Mouse (Mus musculus) kidney, embryonic 16.5 days (tissue): ENCODE measurements around the gene Lingo1. TPM values are rescaled to one million over a fixed set of nuclear protein-coding genes. Genes with fewer than 3 reads are reported as not detected.

Experiments
- ATAC-seq: fragments of 200-750 bp; cut with Nextera tagmentation; 2 replicates; pipeline ENCODE4 v1.8.0; 2017; ENCODE audit warnings: moderate TSS enrichment; ENCODE audit not compliant: low FRiP score, low TSS enrichment
- H3K27ac ChIP-seq: fragments of 300-500 bp; sonication (generic); 2 replicates; pipeline ENCODE4 v1.5.1; 2014; ENCODE audit warnings: low read length
- H3K27me3 ChIP-seq: fragments of 300-500 bp; sonication (generic); 2 replicates; pipeline ENCODE4 v1.6.1; 2014; ENCODE audit warnings: low read length, control low read depth, mixed read lengths; ENCODE audit not compliant: insufficient read depth
- H3K36me3 ChIP-seq: fragments of 300-500 bp; sonication (generic); 2 replicates; pipeline ENCODE4 v1.6.1; 2014; ENCODE audit warnings: low read length, control low read depth, mixed read lengths; ENCODE audit not compliant: insufficient read depth
- H3K4me1 ChIP-seq: fragments of 300-500 bp; sonication (generic); 2 replicates; pipeline ENCODE4 v1.6.1; 2014; ENCODE audit warnings: low read length, control low read depth, mixed read lengths; ENCODE audit not compliant: insufficient read depth
- H3K4me2 ChIP-seq: fragments of 300-500 bp; sonication (generic); replicated peaks from 2 replicates; pipeline ENCODE4 v1.6.1; 2014; ENCODE audit warnings: low read depth, low read length
- H3K4me3 ChIP-seq: fragments of 300-500 bp; sonication (generic); 2 replicates; pipeline ENCODE4 v1.5.1; 2014; ENCODE audit warnings: mild to moderate bottlenecking, low read length
- H3K9ac ChIP-seq: fragments of 300-500 bp; sonication (generic); replicated peaks from 2 replicates; pipeline ENCODE4 v1.6.1; 2014; ENCODE audit warnings: low read length
- H3K9me3 ChIP-seq: fragments of 300-500 bp; sonication (generic); 2 replicates; pipeline ENCODE4 v1.6.1; 2016; ENCODE audit warnings: low read length, control low read depth
- WGBS: fragments of 180-500 bp; shearing (Covaris S2); extraction: QIAGEN DNeasy Blood & Tissue Kit; methylation state at CpG from one replicate; pipeline ENCODE4 v1.1.7; 2014; 5-methylcytosine and 5-hydroxymethylcytosine counted together
- polyA plus RNA-seq: library from polyadenylated mRNA; unstranded; fragments of >200 nt; fragmentation: Nextera tagmentation; extraction: Ambion mirVana; gene quantifications from 2 replicates; pipeline ENCODE4 v1.2.1, GENCODE M21; 2015

Lingo1 gene
- polyA plus RNA-seq, 1 experiment from 2014 or later = 3.2 TPM

DNA sequence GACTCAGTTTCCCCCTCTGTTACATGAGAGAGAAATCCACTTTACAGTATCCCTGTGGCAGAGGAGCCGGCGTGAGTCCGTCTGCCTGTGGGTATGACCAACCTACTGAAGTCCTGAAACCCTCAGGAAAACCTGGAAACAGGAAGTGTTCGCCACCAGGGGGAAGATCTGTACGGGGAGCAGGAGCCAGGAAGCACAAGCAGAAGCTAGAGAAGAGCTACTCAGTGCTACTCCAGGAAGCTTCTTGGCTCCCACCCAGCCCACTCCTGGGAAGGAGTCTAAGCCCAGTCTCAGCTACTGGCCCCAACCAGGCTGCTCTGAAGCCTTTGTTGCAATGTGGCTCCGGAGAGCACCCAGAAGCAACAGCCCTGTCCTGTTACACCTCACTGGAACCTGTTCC, 61.9 kb downstream of the Lingo1 start:
- H3K9ac ChIP-seq = no peak overlapping the region
- no peaks in the 10 kb centered on the region for H3K4me1 ChIP-seq
- no peak for ATAC-seq
- H3K36me3 ChIP-seq = no peaks in the 10 kb centered on the region
- no peak overlapping the region for H3K4me2 ChIP-seq
- no peak overlapping the region for H3K4me3 ChIP-seq
- no peak overlapping the region for H3K27ac ChIP-seq
- H3K27me3 ChIP-seq = no peaks in the 10 kb centered on the region
- H3K9me3 ChIP-seq = no peaks in the 10 kb centered on the region
- WGBS = 50% methylated on average over 6 of the region's 6 CpGs

DNA sequence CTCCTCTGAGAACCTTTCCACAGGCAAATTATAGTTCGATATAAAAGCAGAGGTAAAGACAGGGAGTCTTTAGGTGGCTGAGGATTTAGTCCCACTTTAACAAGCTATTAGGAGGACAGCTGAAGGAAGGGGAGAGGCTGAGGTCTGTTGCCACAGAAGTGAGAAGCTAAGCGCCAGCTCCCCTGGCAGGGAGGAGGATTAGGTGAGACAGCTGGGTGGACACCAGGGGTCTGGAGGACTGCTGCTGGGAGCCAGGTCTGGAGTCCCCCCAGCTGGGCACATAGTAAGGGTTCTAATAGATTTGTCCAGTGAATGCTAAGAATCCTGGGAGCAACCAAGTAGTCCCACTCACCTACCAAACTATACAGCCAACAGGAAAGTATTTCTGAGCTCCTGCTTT, 65.3 kb downstream of the Lingo1 start:
- H3K27ac ChIP-seq = no peak overlapping the region
- no peaks in the 10 kb centered on the region for H3K27me3 ChIP-seq
- H3K4me1 ChIP-seq = no peaks in the 10 kb centered on the region
- no peak overlapping the region for H3K4me2 ChIP-seq
- no peak overlapping the region for H3K9ac ChIP-seq
- H3K4me3 ChIP-seq = no peak overlapping the region
- H3K36me3 ChIP-seq = no peaks in the 10 kb centered on the region
- ATAC-seq = no peak
- WGBS = 64% methylated on average over 2 of the region's 2 CpGs
- H3K9me3 ChIP-seq = no peaks in the 10 kb centered on the region

DNA sequence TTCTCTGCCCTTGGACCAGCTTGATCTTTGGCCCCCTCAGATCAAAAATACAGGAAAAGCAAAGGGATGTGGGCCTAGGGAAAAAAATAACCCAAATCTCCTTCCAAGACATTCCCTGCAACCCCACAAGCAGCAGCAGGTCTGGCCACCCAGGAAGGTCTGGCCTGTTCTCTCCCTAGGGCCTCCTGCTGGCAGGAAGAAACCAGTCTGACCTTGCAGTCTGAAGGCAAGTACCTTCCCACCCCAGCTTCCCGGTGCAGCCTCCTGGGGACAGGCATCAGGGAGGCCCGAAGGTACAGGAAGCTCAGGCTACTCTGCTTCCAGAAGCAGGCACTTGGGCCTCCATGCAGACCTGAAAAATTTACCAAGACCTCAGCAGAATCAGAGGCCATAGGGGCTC, 67.1 kb downstream of the Lingo1 start:
- H3K27ac ChIP-seq = no peak overlapping the region
- 34% methylated on average over 2 of the region's 2 CpGs for WGBS
- H3K4me3 ChIP-seq = no peak overlapping the region
- H3K27me3 ChIP-seq = no peaks in the 10 kb centered on the region
- H3K9me3 ChIP-seq = no peaks in the 10 kb centered on the region
- no peak for ATAC-seq
- H3K36me3 ChIP-seq = no peaks in the 10 kb centered on the region
- H3K4me1 ChIP-seq = no peaks in the 10 kb centered on the region
- H3K4me2 ChIP-seq = no peak overlapping the region
- no peak overlapping the region for H3K9ac ChIP-seq

DNA sequence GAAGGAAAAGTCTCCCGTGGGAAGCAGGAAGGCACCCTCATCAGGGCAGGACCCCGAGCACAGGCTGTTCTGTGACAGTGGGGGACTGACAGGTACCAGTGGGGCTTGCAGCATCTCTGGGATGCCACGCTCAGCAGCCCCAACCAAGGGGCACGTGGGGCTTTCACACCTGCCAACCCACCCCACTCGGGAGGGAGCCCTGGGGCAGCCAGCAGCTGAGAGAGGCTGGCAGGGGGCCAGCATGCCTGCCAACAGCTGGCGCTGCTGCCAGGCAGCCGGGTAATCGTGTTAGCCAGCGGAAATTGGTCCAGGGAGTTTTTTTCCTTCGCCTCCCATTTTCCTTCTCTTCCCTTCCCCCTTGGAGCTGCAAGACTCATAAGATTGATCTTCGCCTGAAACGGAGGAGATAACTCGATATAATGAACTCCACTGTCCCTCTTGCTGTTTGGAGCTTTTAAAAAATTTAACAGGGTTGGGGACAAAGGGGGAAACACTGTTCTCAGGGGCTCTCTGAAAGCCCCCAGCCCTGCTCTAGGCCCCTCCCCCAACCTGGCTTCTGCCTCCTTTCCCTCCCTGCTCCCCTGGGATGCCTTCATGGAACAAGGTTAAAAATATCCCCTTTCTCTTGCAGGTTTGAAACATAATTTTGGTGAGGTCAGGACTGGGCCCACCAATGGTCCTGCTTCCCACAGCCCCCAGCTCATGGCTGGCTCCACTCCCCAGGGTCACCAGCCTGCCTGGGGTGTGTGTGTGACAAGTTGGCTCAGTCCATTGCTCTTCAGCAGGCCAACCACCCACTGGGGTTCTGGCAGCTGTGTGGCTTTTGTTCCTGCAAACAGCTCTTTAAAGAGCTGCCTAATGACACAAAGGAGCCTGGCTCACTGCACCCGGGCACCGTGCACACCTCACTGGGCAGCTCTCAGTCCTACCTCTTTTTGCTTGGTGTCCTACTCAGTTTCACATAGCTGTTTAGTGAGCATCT, 68.3 kb downstream of the Lingo1 start:
- Histone ChIP-seq H3K27me3 (no peaks in the 10 kb centered on the region), H3K27ac (no peak overlapping the region), H3K36me3 (no peaks in the 10 kb centered on the region), H3K4me2 (no peak overlapping the region), H3K4me3 (no peak overlapping the region), H3K4me1 (no peaks in the 10 kb centered on the region), H3K9me3 (no peaks in the 10 kb centered on the region), H3K9ac (no peak overlapping the region)
- WGBS = 55% methylated on average over 15 of the region's 15 CpGs
- no peak for ATAC-seq

DNA sequence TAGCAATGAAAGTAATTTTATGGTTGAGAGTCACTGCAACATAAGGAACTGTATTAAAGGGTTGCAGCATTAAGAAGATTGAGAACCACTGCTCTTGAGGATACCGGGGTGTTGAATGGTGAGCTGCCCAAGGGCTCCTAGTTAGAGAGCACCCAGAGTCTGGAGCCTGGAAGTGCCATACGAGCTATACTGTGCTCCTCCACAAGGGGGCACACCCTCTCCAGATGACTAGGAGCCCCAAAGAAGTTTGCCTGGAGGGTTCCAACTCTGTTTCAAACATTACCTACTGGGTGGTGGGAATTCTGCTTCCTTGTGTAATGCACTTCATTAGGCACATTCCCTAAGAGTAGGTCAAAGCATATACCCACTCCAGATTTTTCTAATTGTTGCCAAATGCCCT, 70.5 kb downstream of the Lingo1 start:
- H3K9me3 ChIP-seq = no peaks in the 10 kb centered on the region
- no peak overlapping the region for H3K27ac ChIP-seq
- no peaks in the 10 kb centered on the region for H3K36me3 ChIP-seq
- no peak overlapping the region for H3K4me2 ChIP-seq
- no peak overlapping the region for H3K4me3 ChIP-seq
- no peaks in the 10 kb centered on the region for H3K4me1 ChIP-seq
- no peak for ATAC-seq
- 24% methylated on average over 2 of the region's 2 CpGs for WGBS
- H3K9ac ChIP-seq = no peak overlapping the region
- H3K27me3 ChIP-seq = no peaks in the 10 kb centered on the region

DNA sequence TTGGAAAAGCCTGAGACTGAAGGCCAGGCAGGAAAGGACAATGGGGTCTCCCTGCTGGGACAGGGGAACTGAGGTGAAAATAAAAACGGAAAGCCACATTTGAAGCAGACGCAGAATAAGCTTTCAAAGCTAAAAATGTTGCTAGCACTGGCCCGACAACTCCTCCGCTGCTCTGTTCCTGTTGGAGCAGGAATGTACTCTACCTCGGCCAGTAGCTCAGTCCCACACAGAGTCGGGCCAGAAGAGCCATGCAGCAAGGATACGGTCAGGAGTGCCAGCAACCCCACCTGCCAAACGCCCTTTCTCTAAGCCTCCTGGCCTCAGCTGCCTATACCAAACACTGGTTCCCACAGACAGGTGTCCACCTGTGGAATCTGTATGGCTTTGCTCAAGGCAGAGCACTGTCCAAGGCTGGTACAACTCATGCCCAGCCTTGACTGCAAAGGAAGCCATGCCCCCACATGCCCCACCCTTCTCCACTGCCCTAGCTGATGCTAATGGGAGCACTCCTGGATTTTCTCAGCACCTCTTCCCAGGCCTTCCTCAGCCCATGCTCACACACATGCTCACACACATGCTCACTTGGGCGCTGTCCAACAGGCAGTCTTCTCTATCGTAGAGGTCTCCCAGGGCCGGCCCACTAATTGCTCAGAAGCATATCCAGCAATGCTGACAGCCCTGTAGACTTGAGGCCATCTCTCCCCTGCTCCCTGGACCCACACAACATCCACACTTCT, 74.0 kb downstream of the Lingo1 start:
- Histone ChIP-seq H3K36me3 (no peaks in the 10 kb centered on the region), H3K27me3 (no peaks in the 10 kb centered on the region), H3K4me1 (no peaks in the 10 kb centered on the region), H3K4me3 (no peak overlapping the region), H3K9ac (no peak overlapping the region), H3K4me2 (no peak overlapping the region), H3K27ac (no peak overlapping the region), H3K9me3 (no peaks in the 10 kb centered on the region)
- 70% methylated on average over 11 of the region's 11 CpGs for WGBS
- ATAC-seq = no peak

DNA sequence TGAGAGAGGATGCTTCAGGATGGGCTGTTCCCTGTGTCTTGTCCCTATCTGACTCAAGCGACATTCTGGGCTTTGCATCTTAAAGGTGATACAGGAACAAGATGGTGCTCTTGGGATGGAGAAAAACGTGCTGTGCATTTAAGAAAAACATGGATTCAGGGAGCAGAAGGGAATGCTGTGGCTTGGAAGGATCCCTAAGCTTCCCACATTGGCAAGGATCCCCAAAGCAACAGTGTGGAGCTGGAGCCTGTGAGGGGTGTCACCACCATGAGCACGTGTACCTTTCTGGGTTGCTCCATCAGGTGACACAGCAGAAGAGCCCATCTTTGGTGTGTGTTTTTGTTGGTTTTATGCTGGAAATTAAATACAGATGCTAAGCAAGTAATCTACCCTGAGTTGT, 77.3 kb downstream of the Lingo1 start:
- ATAC-seq = no peak
- H3K27me3 ChIP-seq = no peaks in the 10 kb centered on the region

DNA sequence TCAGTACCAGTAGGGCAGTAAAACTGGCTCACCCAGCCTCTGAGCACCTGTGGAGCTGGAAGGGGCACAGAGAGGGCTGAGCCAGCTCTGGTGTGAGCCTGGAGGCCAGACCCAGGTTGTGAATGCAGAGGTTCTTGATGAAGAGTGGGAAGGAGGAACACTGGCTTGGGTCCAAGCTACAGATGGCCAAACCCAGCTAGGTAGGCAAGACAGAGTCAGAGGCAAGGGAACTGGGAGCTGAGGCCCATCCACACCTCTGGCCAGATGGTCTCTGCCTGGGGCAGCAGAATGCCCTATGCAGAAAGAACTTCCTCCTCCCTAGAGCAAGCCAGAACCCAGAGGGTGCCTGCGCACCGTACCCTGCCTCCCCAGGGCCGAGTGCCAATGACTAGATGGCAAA, 79.7 kb downstream of the Lingo1 start:
- no peaks in the 10 kb centered on the region for H3K27me3 ChIP-seq
- WGBS = 90% methylated on average over 3 of the region's 3 CpGs
- no peaks in the 10 kb centered on the region for H3K4me1 ChIP-seq
- no peak overlapping the region for H3K27ac ChIP-seq
- H3K9ac ChIP-seq = no peak overlapping the region
- H3K36me3 ChIP-seq = no peaks in the 10 kb centered on the region
- H3K4me3 ChIP-seq = no peak overlapping the region
- ATAC-seq = no peak
- H3K4me2 ChIP-seq = no peak overlapping the region
- no peaks in the 10 kb centered on the region for H3K9me3 ChIP-seq

More for the DNA sequence above, 77.3 kb downstream of the Lingo1 start:
- Histone ChIP-seq H3K9ac (no peak overlapping the region), H3K4me2 (no peak overlapping the region), H3K9me3 (no peaks in the 10 kb centered on the region), H3K36me3 (no peaks in the 10 kb centered on the region), H3K4me3 (no peak overlapping the region), H3K4me1 (no peaks in the 10 kb centered on the region), H3K27ac (no peak overlapping the region)
- 83% methylated on average over 3 of the region's 3 CpGs for WGBS

DNA sequence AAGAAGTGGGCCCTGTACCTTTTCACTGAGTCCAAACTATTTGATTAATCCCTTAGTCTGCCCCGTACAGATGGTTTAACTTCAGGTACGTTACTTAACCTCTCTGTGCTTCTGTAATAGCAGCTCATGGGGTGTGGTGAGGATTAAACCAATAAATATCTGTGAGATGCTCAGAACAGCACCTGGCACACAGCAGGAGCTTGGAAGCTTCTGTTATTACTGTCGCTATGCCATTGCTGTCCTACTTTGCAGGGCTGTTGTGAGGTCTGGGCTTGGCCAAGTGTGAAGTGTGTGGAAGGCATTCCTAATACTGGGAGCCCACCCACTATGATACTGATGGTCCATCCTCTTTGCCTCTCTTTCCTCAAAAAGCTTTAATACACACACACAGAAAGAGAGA, 80.2 kb downstream of the Lingo1 start:
- H3K36me3 ChIP-seq = no peaks in the 10 kb centered on the region
- H3K4me3 ChIP-seq = no peak overlapping the region
- WGBS = 87% methylated on average over 3 of the region's 3 CpGs
- H3K27ac ChIP-seq = no peak overlapping the region
- H3K27me3 ChIP-seq = no peaks in the 10 kb centered on the region
- no peaks in the 10 kb centered on the region for H3K4me1 ChIP-seq
- H3K9ac ChIP-seq = no peak overlapping the region
- no peak for ATAC-seq
- no peak overlapping the region for H3K4me2 ChIP-seq
- H3K9me3 ChIP-seq = no peaks in the 10 kb centered on the region

DNA sequence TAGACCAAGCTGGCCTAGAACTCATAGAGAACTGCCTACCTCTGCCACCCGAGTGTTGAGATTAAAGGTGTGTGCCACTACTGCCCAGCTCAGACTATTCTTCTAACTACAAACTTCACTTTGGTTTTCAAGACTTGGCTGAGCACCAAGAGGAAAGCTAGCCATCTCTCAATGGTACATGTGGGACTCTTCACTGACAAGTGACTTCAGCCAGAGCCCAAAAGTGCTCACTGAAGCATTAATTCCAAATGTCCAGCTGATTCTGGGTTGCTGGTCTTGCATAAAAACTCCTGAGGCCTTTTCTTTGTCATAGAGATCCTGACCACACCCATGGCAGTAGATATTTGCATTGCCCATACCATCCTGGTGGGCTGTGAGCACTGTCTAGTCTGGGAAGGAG, 81.9 kb downstream of the Lingo1 start:
- 93% methylated on average over 1 of the region's 1 CpGs for WGBS
- H3K9ac ChIP-seq = no peak overlapping the region
- H3K4me1 ChIP-seq = no peaks in the 10 kb centered on the region
- H3K36me3 ChIP-seq = no peaks in the 10 kb centered on the region
- H3K4me3 ChIP-seq = no peak overlapping the region
- H3K9me3 ChIP-seq = no peaks in the 10 kb centered on the region
- no peak overlapping the region for H3K27ac ChIP-seq
- ATAC-seq = no peak
- no peaks in the 10 kb centered on the region for H3K27me3 ChIP-seq
- no peak overlapping the region for H3K4me2 ChIP-seq
